ENCODE assay signal across 9 mouse cellular contexts in the genomic region with DNA sequence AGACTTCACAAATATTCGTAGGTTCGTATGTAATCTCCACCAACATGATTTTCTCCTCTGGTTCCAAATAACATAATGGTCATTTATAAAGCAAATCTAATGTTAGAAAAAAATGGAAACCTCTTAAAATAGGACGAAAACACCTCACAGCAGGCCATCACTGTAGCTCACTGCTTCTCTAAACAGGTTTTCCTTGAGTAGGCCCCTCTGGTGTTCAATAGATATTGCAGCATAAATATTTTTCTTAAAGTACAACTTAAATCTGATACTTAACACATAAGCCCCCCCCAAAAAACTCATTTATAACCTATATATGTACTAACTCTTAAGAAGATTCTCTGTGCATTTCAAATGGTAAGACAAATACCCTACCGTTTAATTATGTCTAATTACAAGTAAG. TPM values are rescaled to one million over a fixed set of nuclear protein-coding genes. Genes with fewer than 3 reads are reported as not detected.
A peak's percentile ranks its signal among the peaks of the same experiment; 100 is the strongest.
DNase-seq lines count a peak whose midpoint lies in the region; ATAC-seq and TF ChIP-seq lines count a peak whose summit lies in the region.
"Had no signal": no experiment of that assay in that cellular context is flagged by ENCODE, and none has a peak within 500 bp of the region (broad histone marks: within the 10 kb centered on the region; RNA-seq: fewer than 3 reads in every experiment).

No protein-coding gene starts in this region.

- WGBS in heart, embryonic 11.5 days (ENCODE audit: insufficient replicate concordance) = 10% methylated on average over 4 of the region's 4 CpGs
- 14% methylated on average over 4 of the region's 4 CpGs for WGBS in forebrain, embryonic 12.5 days
- 2% methylated on average over 4 of the region's 4 CpGs for WGBS in liver, embryonic 14.5 days (ENCODE audit: insufficient replicate concordance)

- no peak overlapping the region for H3K27ac ChIP-seq in heart, embryonic 11.5 days (ENCODE audit: low read depth, low read length)
- no peak overlapping the region for H3K27ac ChIP-seq in forebrain, embryonic 12.5 days
- H3K27ac ChIP-seq in liver, embryonic 14.5 days = no peak overlapping the region

- no peaks in the 10 kb centered on the region for H3K27me3 ChIP-seq in heart, embryonic 11.5 days (ENCODE audit: control insufficient read depth, insufficient read depth, low read length)
- no peaks in the 10 kb centered on the region for H3K27me3 ChIP-seq in C2C12 (ENCODE audit: control insufficient read depth, insufficient read depth, insufficient read length)
- peaks cover 3% of the 10 kb centered on the region; the same call in 1 of the 2 replicates for H3K27me3 ChIP-seq in forebrain, embryonic 12.5 days
- H3K27me3 ChIP-seq in liver, embryonic 14.5 days (ENCODE audit: control insufficient read depth, insufficient read depth, low read length) = no peaks in the 10 kb centered on the region

- intact Hi-C loops in heart, postnatal 10 days (cut with DNase I) = loop anchor here (5.0 kb wide), 1 partner anchor 399 kb away; no protein-coding TSS in a partner anchor
- intact Hi-C loops in left cerebral cortex, postnatal 14 days (cut with DNase I) = no loop called here

- peak overlapping the region; percentile 99 for H3K4me3 ChIP-seq in heart, embryonic 11.5 days (ENCODE audit: low read depth, low read length)
- peak overlapping the region; percentile 68 for H3K4me3 ChIP-seq in C2C12 (ENCODE audit: insufficient read depth, poor library complexity, severe bottlenecking)
- peak overlapping the region; percentile 94 for H3K4me3 ChIP-seq in forebrain, embryonic 12.5 days (replicated peaks)
- peak overlapping the region; percentile 86 to 97 for H3K4me3 ChIP-seq in liver, embryonic 14.5 days (ENCODE audit: insufficient read depth in 1 of 2, low read depth in 2 of 2, low read length in 2 of 2)

- no peak for TF ChIP-seq CTCF in C2C12 (IDR thresholded peaks at IDR 0.05; ENCODE audit: control insufficient read depth, insufficient read depth, insufficient read length)
- TF ChIP-seq CTCF in liver, embryonic 14.5 days (IDR thresholded peaks at IDR 0.05; ENCODE audit: low read depth) = no peak

- no peaks in the 10 kb centered on the region for H3K9me3 ChIP-seq in heart, embryonic 11.5 days (replicated peaks; ENCODE audit: control insufficient read depth, low read length)
- H3K9me3 ChIP-seq in forebrain, embryonic 12.5 days = no peaks in the 10 kb centered on the region
- no peaks in the 10 kb centered on the region for H3K9me3 ChIP-seq in liver, embryonic 14.5 days (ENCODE audit: control insufficient read depth, low read length)

- no peak for ATAC-seq in heart, embryonic 11.5 days (replicated peaks; ENCODE audit: insufficient number of reproducible peaks, low FRiP score, low TSS enrichment)
- ATAC-seq in forebrain, embryonic 12.5 days (ENCODE audit: low FRiP score) = no peak
- ATAC-seq in liver, embryonic 14.5 days (ENCODE audit: insufficient read depth) = no peak

- no peaks in the 10 kb centered on the region for H3K36me3 ChIP-seq in heart, embryonic 11.5 days (ENCODE audit: control insufficient read depth, insufficient read depth, low read length)
- H3K36me3 ChIP-seq in C2C12 (ENCODE audit: control insufficient read depth, insufficient read depth) = no peaks in the 10 kb centered on the region
- no peaks in the 10 kb centered on the region for H3K36me3 ChIP-seq in forebrain, embryonic 12.5 days (replicated peaks)
- H3K36me3 ChIP-seq in liver, embryonic 14.5 days (replicated peaks; ENCODE audit: control insufficient read depth, insufficient read depth, low read depth) = no peaks in the 10 kb centered on the region; the same call in 1 of the 2 replicates

- H3K79me3 ChIP-seq in C2C12 (ENCODE audit: low read depth) = peaks cover 61% of the 10 kb centered on the region

- H3K79me2 ChIP-seq in C2C12 (ENCODE audit: control insufficient read depth, insufficient read depth) = peaks cover 66% of the 10 kb centered on the region

- peak overlapping the region; percentile 99; the same call in 1 of the 2 replicates for H3K9ac ChIP-seq in heart, embryonic 11.5 days (ENCODE audit: low read depth, low read length)
- H3K9ac ChIP-seq in forebrain, embryonic 12.5 days = peak overlapping the region; percentile 93
- H3K9ac ChIP-seq in liver, embryonic 14.5 days (replicated peaks) = peak overlapping the region; percentile 95

- DNase-seq in heart, postnatal 10 days = no peak
- no peak for DNase-seq in liver, embryonic 14.5 days (ENCODE audit: low read depth in 3 of 3, low spot score in 3 of 3)
- DNase-seq in ovary, postnatal 36 days (ENCODE audit: low spot score) = no peak
- no peak for DNase-seq in natural killer cell, adult 2 months (ENCODE audit: low spot score in 2 of 2)
- no peak for DNase-seq in left cerebral cortex, postnatal 14 days (ENCODE audit: low spot score in 2 of 2)
- DNase-seq: spleen, adult 18-20 months had no signal

- H3K4me1 ChIP-seq in heart, embryonic 11.5 days (ENCODE audit: control insufficient read depth, insufficient read depth, low read length) = peaks cover 28% of the 10 kb centered on the region
- peaks cover 39% of the 10 kb centered on the region for H3K4me1 ChIP-seq in forebrain, embryonic 12.5 days
- H3K4me1 ChIP-seq in liver, embryonic 14.5 days (replicated peaks; ENCODE audit: control insufficient read depth in 2 of 2, insufficient read depth in 2 of 2, low read length in 1 of 2) = peaks cover 31 to 32% of the 10 kb centered on the region in 2 experiments

- peak overlapping the region; percentile 80 for H3K4me2 ChIP-seq in heart, embryonic 11.5 days
- H3K4me2 ChIP-seq in forebrain, embryonic 12.5 days = peak overlapping the region; percentile 63
- peak overlapping the region; percentile 91 for H3K4me2 ChIP-seq in liver, embryonic 14.5 days (ENCODE audit: low read depth)

- no peak overlapping the region for H3ac ChIP-seq in C2C12 (ENCODE audit: control insufficient read depth, insufficient read length, low read depth)

- TF ChIP-seq EP300 in liver, embryonic 14.5 days (IDR thresholded peaks at IDR 0.05; ENCODE audit: low read depth) = no peak

TF ChIP-seq in C2C12, 6 proteins besides CTCF, POLR2A, EP300 and RAD21:
- TF ChIP-seq MAX (IDR thresholded peaks at IDR 0.05) = no peak
- TF ChIP-seq CEBPB (IDR thresholded peaks at IDR 0.05; ENCODE audit: low read depth) = no peak
- no peak for TF ChIP-seq USF1 (IDR thresholded peaks at IDR 0.05; ENCODE audit: low read depth)
- TF ChIP-seq FOSL1 (IDR thresholded peaks at IDR 0.05; ENCODE audit: insufficient read depth, low read length, poor library complexity, severe bottlenecking) = no peak
- TF ChIP-seq MYOG (IDR thresholded peaks at IDR 0.05; ENCODE audit: control insufficient read depth, extremely low read depth, insufficient read length) = no peak
- no peak for TF ChIP-seq MYOD1 (IDR thresholded peaks at IDR 0.05; ENCODE audit: control insufficient read depth, insufficient read length, low read depth)

RNA-seq across cellular contexts. Expression of gene Stt3b, which starts 1.8 kb away (rescaled TPM):
- polyA plus RNA-seq in heart, embryonic 11.5 days (2014; fragmentation: Nextera tagmentation; extraction: Ambion mirVana) = 84.7 and 102 TPM in 2 replicates
- total RNA-seq in heart, postnatal 10 days (2021) = 10 to 100 TPM; 68.6 to 69.2 TPM
- polyA plus RNA-seq in C2C12 (2012; fragmentation: generic; extraction: Trizol) = 50.5 TPM
- polyA plus RNA-seq in forebrain, embryonic 12.5 days (2016; fragmentation: Nextera tagmentation; extraction: Ambion mirVana) = 100 and 101 TPM in 2 replicates
- 18.4 and 24.6 TPM in 2 replicates for polyA plus RNA-seq in liver, embryonic 14.5 days (2012; rRNA removed)
- polyA plus RNA-seq in liver, embryonic 14.5 days (2014; fragmentation: Nextera tagmentation; extraction: Ambion mirVana) = 64.4 and 72.6 TPM in 2 replicates
- total RNA-seq in left cerebral cortex, postnatal 14 days (2021) = 10 to 100 TPM; 94.4 to 96.2 TPM
